26 mouse cellular contexts compared by ENCODE assay signal in genomic region chr1:170409091-170409490, GRCm38 (mm10).
DNase-seq lines count a peak whose midpoint lies in the region; ATAC-seq and TF ChIP-seq lines count a peak whose summit lies in the region.
"Had no signal": no experiment of that assay in that cellular context is flagged by ENCODE, and none has a peak within 500 bp of the region (broad histone marks: within the 10 kb centered on the region; RNA-seq: fewer than 3 reads in every experiment).

No protein-coding gene starts in this region.

- ATAC-seq in forebrain, embryonic 13.5 days = 0 out of 2 replicates have a peak, but pooled peaks have one; percentile 41
- no peak for ATAC-seq in forebrain, postnatal 0 days
- no peak for ATAC-seq in kidney, postnatal 0 days (replicated peaks; ENCODE audit: low FRiP score, low read depth)
- no peak for ATAC-seq in kidney, embryonic 15.5 days (replicated peaks; ENCODE audit: low FRiP score)
- ATAC-seq in midbrain, embryonic 14.5 days (ENCODE audit: low FRiP score, low TSS enrichment) = no peak
- ATAC-seq: hindbrain, embryonic 16.5 days; intestine, embryonic 16.5 days had no signal

- no peak overlapping the region for H3K9ac ChIP-seq in forebrain, embryonic 13.5 days
- no peak overlapping the region for H3K9ac ChIP-seq in forebrain, postnatal 0 days
- H3K9ac ChIP-seq in kidney, postnatal 0 days (ENCODE audit: low read depth, low read length) = no peak overlapping the region
- no peak overlapping the region for H3K9ac ChIP-seq in kidney, embryonic 15.5 days
- no peak overlapping the region for H3K9ac ChIP-seq in midbrain, embryonic 14.5 days (replicated peaks; ENCODE audit: low read length)
- H3K9ac ChIP-seq: embryonic facial prominence, embryonic 15.5 days; heart, embryonic 15.5 days; limb, embryonic 15.5 days; liver, embryonic 14.5 days; midbrain, embryonic 12.5 days had no signal

- H3K4me1 ChIP-seq in forebrain, embryonic 13.5 days = peaks cover 16% of the 10 kb centered on the region
- no peaks in the 10 kb centered on the region for H3K4me1 ChIP-seq in forebrain, postnatal 0 days (ENCODE audit: insufficient read depth)
- peaks cover 6% of the 10 kb centered on the region; the same call in 1 of the 2 replicates for H3K4me1 ChIP-seq in kidney, postnatal 0 days (replicated peaks; ENCODE audit: insufficient read depth, low read length)
- H3K4me1 ChIP-seq in kidney, embryonic 15.5 days = peaks cover 5% of the 10 kb centered on the region; the same call in 1 of the 2 replicates
- H3K4me1 ChIP-seq in midbrain, embryonic 14.5 days (ENCODE audit: control insufficient read depth, insufficient read depth, low read length) = peaks cover 5% of the 10 kb centered on the region; the same call in 1 of the 2 replicates
- H3K4me1 ChIP-seq in midbrain, embryonic 10.5 days = peaks cover 14% of the 10 kb centered on the region
- peaks cover 9% of the 10 kb centered on the region for H3K4me1 ChIP-seq in cortical plate, adult 2 months (ENCODE audit: control insufficient read depth, insufficient read depth, low read length)
- H3K4me1 ChIP-seq: embryonic facial prominence, embryonic 15.5 days; limb, embryonic 15.5 days had no signal

- no peaks in the 10 kb centered on the region for H3K36me3 ChIP-seq in forebrain, embryonic 13.5 days (ENCODE audit: poor library complexity, severe bottlenecking)
- H3K36me3 ChIP-seq in forebrain, postnatal 0 days (ENCODE audit: insufficient read depth) = no peaks in the 10 kb centered on the region
- no peaks in the 10 kb centered on the region for H3K36me3 ChIP-seq in kidney, postnatal 0 days (ENCODE audit: insufficient read depth, low read length)
- no peaks in the 10 kb centered on the region for H3K36me3 ChIP-seq in kidney, embryonic 15.5 days
- H3K36me3 ChIP-seq in midbrain, embryonic 14.5 days (ENCODE audit: control insufficient read depth, insufficient read depth, low read length) = no peaks in the 10 kb centered on the region
- H3K36me3 ChIP-seq in midbrain, embryonic 10.5 days = no peaks in the 10 kb centered on the region
- H3K36me3 ChIP-seq: embryonic facial prominence, embryonic 15.5 days; heart, embryonic 15.5 days; limb, embryonic 15.5 days; midbrain, embryonic 12.5 days had no signal

- no peak for DNase-seq in forebrain, postnatal 0 days
- peak; percentile 19 for DNase-seq in kidney, postnatal 0 days (ENCODE audit: low spot score)
- peak; percentile 55 for DNase-seq in midbrain, embryonic 14.5 days
- DNase-seq in midbrain, embryonic 10.5 days (ENCODE audit: low spot score) = no peak
- no peak for DNase-seq in adrenal gland, postnatal 25 days
- DNase-seq: cerebellum, adult 8-10 months; gastrocnemius, postnatal 36 days; heart, adult 2 months; heart, postnatal 36 days; kidney, adult 9 months; kidney, postnatal 36 days; layer of hippocampus, postnatal 36 days; left cerebral cortex, postnatal 4 days; lung, postnatal 10 days; thymus, adult 2 months; thymus, postnatal 4 days had no signal

- WGBS in forebrain, embryonic 13.5 days = 17% methylated on average over 4 of the region's 4 CpGs
- 19% methylated on average over 4 of the region's 4 CpGs for WGBS in forebrain, postnatal 0 days
- WGBS in kidney, postnatal 0 days = 33% methylated on average over 4 of the region's 4 CpGs
- WGBS in kidney, embryonic 15.5 days = 44% methylated on average over 4 of the region's 4 CpGs
- WGBS in midbrain, embryonic 14.5 days = 17% methylated on average over 4 of the region's 4 CpGs
- WGBS in midbrain, embryonic 10.5 days = 39% methylated on average over 4 of the region's 4 CpGs

- no peak for TF ChIP-seq CTCF in forebrain, postnatal 0 days (IDR thresholded peaks at IDR 0.05; ENCODE audit: low read depth)
- TF ChIP-seq CTCF in kidney, postnatal 0 days (IDR thresholded peaks at IDR 0.05; ENCODE audit: low read depth) = no peak
- no peak for TF ChIP-seq CTCF in cortical plate, adult 2 months (IDR thresholded peaks at IDR 0.05; ENCODE audit: extremely low read depth, insufficient read depth, low read length)

- TF ChIP-seq POLR2A in cortical plate, adult 2 months (IDR thresholded peaks at IDR 0.05; ENCODE audit: extremely low read depth, insufficient read depth, low read length) = no peak

- H3K9me3 ChIP-seq in forebrain, embryonic 13.5 days (replicated peaks) = no peaks in the 10 kb centered on the region
- no peaks in the 10 kb centered on the region for H3K9me3 ChIP-seq in forebrain, postnatal 0 days (ENCODE audit: low read length)
- H3K9me3 ChIP-seq in kidney, postnatal 0 days (replicated peaks; ENCODE audit: low read length) = no peaks in the 10 kb centered on the region
- no peaks in the 10 kb centered on the region for H3K9me3 ChIP-seq in kidney, embryonic 15.5 days (replicated peaks)
- no peaks in the 10 kb centered on the region for H3K9me3 ChIP-seq in midbrain, embryonic 14.5 days (ENCODE audit: control insufficient read depth, low read length)
- no peaks in the 10 kb centered on the region for H3K9me3 ChIP-seq in midbrain, embryonic 10.5 days (replicated peaks)
- H3K9me3 ChIP-seq: embryonic facial prominence, embryonic 15.5 days; heart, embryonic 15.5 days; limb, embryonic 15.5 days; midbrain, embryonic 12.5 days had no signal

- H3K27me3 ChIP-seq in forebrain, embryonic 13.5 days = no peaks in the 10 kb centered on the region
- no peaks in the 10 kb centered on the region for H3K27me3 ChIP-seq in forebrain, postnatal 0 days (ENCODE audit: insufficient read depth, low read length)
- H3K27me3 ChIP-seq in kidney, postnatal 0 days (ENCODE audit: insufficient read depth, low read length) = no peaks in the 10 kb centered on the region
- no peaks in the 10 kb centered on the region for H3K27me3 ChIP-seq in kidney, embryonic 15.5 days
- no peaks in the 10 kb centered on the region for H3K27me3 ChIP-seq in midbrain, embryonic 14.5 days (ENCODE audit: control insufficient read depth, insufficient read depth, low read length)
- no peaks in the 10 kb centered on the region; the same call in 1 of the 2 replicates for H3K27me3 ChIP-seq in midbrain, embryonic 10.5 days (ENCODE audit: low read depth, poor library complexity, severe bottlenecking)
- H3K27me3 ChIP-seq: embryonic facial prominence, embryonic 15.5 days; heart, embryonic 15.5 days; limb, embryonic 15.5 days had no signal

- H3K27ac ChIP-seq in forebrain, embryonic 13.5 days = peak overlapping the region; percentile 11; the same call in 1 of the 2 replicates
- H3K27ac ChIP-seq in forebrain, postnatal 0 days (ENCODE audit: low read depth, low read length) = no peak overlapping the region
- no peak overlapping the region for H3K27ac ChIP-seq in kidney, postnatal 0 days
- no peak overlapping the region for H3K27ac ChIP-seq in kidney, embryonic 15.5 days
- H3K27ac ChIP-seq in midbrain, embryonic 14.5 days (replicated peaks; ENCODE audit: low read depth, low read length) = 0 out of 2 replicates have a peak overlapping the region, but pooled peaks have one; percentile 41
- no peak overlapping the region for H3K27ac ChIP-seq in midbrain, embryonic 10.5 days (replicated peaks)
- peak overlapping the region; percentile 70; the same call in 1 of the 2 replicates for H3K27ac ChIP-seq in cortical plate, adult 2 months (ENCODE audit: insufficient read depth, low read length)
- H3K27ac ChIP-seq: embryonic facial prominence, embryonic 15.5 days; heart, adult 2 months; heart, embryonic 15.5 days; limb, embryonic 15.5 days; liver, embryonic 14.5 days; midbrain, embryonic 12.5 days had no signal

- no peak overlapping the region for H3K4me2 ChIP-seq in forebrain, embryonic 13.5 days
- no peak overlapping the region for H3K4me2 ChIP-seq in forebrain, postnatal 0 days (ENCODE audit: low read depth)
- H3K4me2 ChIP-seq in kidney, postnatal 0 days (ENCODE audit: low read length) = no peak overlapping the region
- H3K4me2 ChIP-seq in kidney, embryonic 15.5 days = no peak overlapping the region
- no peak overlapping the region for H3K4me2 ChIP-seq in midbrain, embryonic 14.5 days (ENCODE audit: low read length)
- H3K4me2 ChIP-seq: embryonic facial prominence, embryonic 15.5 days; heart, embryonic 15.5 days; limb, embryonic 15.5 days; midbrain, embryonic 12.5 days had no signal

- no peak overlapping the region for H3K4me3 ChIP-seq in forebrain, embryonic 13.5 days
- H3K4me3 ChIP-seq in forebrain, postnatal 0 days (ENCODE audit: low read depth, low read length) = no peak overlapping the region
- H3K4me3 ChIP-seq in kidney, postnatal 0 days (replicated peaks; ENCODE audit: low read depth, low read length) = no peak overlapping the region
- H3K4me3 ChIP-seq in kidney, embryonic 15.5 days (replicated peaks) = no peak overlapping the region
- H3K4me3 ChIP-seq in midbrain, embryonic 14.5 days (replicated peaks; ENCODE audit: low read depth, low read length) = no peak overlapping the region
- no peak overlapping the region for H3K4me3 ChIP-seq in midbrain, embryonic 10.5 days
- H3K4me3 ChIP-seq in cortical plate, adult 2 months (ENCODE audit: insufficient read depth, low read length) = no peak overlapping the region
- H3K4me3 ChIP-seq: embryonic facial prominence, embryonic 15.5 days; heart, adult 2 months; heart, embryonic 15.5 days; limb, embryonic 15.5 days; midbrain, embryonic 12.5 days had no signal

Comparison
In these comparisons a context has a peak if more than half of its experiments do, and no peak if none do; other contexts are left out.
1. H3K27ac ChIP-seq: peak in forebrain, embryonic 13.5 days (single experiment), midbrain, embryonic 14.5 days (single experiment) and cortical plate, adult 2 months (single experiment); none in forebrain, postnatal 0 days (single experiment), kidney, postnatal 0 days (single experiment), kidney, embryonic 15.5 days (single experiment) and midbrain, embryonic 10.5 days (single experiment).
2. DNase-seq: peak in kidney, postnatal 0 days (single experiment) and midbrain, embryonic 14.5 days (single experiment); none in forebrain, postnatal 0 days (single experiment), midbrain, embryonic 10.5 days (single experiment) and adrenal gland, postnatal 25 days (single experiment).